Mouse (Mus musculus): ENCODE measurements around the gene Trappc1. TPM values are rescaled to one million over a fixed set of nuclear protein-coding genes. Genes with fewer than 3 reads are reported as not detected.

The Trappc1 gene
- total and polyA plus RNA-seq, 3 experiments = 85.4 to 124 (median 102) TPM

- dilution Hi-C loops (cut with MboI; ENCODE audit: extremely low pct_ligation_motif_present, extremely low pct_unique_long_range_greater_than_20kb, low sequenced_read_pairs) (no loop called here), in situ Hi-C loops (cut with MboI; ENCODE audit: low pct_ligation_motif_present, low pct_unique_long_range_greater_than_20kb, low sequenced_read_pairs) (loop anchor here (5.0 kb wide), 2 partner anchors 36 to 101 kb away; no protein-coding TSS in a partner anchor)
- Histone ChIP-seq H3K27ac (ENCODE audit: insufficient read depth, low read depth) (peak overlapping the region; percentile 49), H3K4me2 (ENCODE audit: insufficient read depth, low read depth, poor library complexity, severe bottlenecking) (peak overlapping the region; percentile 96), H3K36me3 (replicated peaks in 1 of 2; ENCODE audit: control insufficient read depth in 1 of 2, insufficient read depth in 1 of 2, low read length in 1 of 2) (peaks cover 5 to 39% of the 10 kb centered on the region in 2 experiments), H3K79me2 (replicated peaks; ENCODE audit: control insufficient read depth, extremely low read depth, insufficient read depth, poor library complexity, severe bottlenecking) (peaks cover 3% of the 10 kb centered on the region; the same call in 1 of the 2 replicates), H3K9me3 (replicated peaks; ENCODE audit: low read length) (no peaks in the 10 kb centered on the region), H3K27me3 (replicated peaks) (no peaks in the 10 kb centered on the region), H3K4me3 (replicated peaks in 1 of 3; ENCODE audit: low read depth in 2 of 3, low read length in 2 of 3, poor library complexity in 1 of 3) (peak overlapping the region; percentile 76 to 84 (median 78)), H3K9ac (ENCODE audit: insufficient read depth, low read depth) (peak overlapping the region; percentile 100), H3K4me1 (ENCODE audit: control insufficient read depth in 1 of 2, insufficient read depth in 2 of 2) (peaks cover 7 to 36% of the 10 kb centered on the region in 2 experiments)
- TF ChIP-seq HCFC1 (IDR thresholded peaks at IDR 0.05; ENCODE audit: low read depth, low read length) (no peak; the same call in 1 of the 2 replicates), USF1 (IDR thresholded peaks at IDR 0.05; ENCODE audit: low read depth, low read length) (no peak), ZC3H11A (IDR thresholded peaks at IDR 0.05; ENCODE audit: low read depth, low read length) (no peak), MYC (IDR thresholded peaks at IDR 0.05; ENCODE audit: low read depth, low read length) (no peak), CHD2 (IDR thresholded peaks at IDR 0.05; ENCODE audit: low read length) (peak; percentile 94), UBTF (IDR thresholded peaks at IDR 0.05; ENCODE audit: low read depth, low read length) (no peak; the same call in 1 of the 2 replicates), POLR2A (IDR thresholded peaks at IDR 0.05; ENCODE audit: low read depth, low read length) (peak; percentile 26; the same call in 1 of the 2 replicates), NRF1 (IDR thresholded peaks at IDR 0.05; ENCODE audit: low read depth, low read length) (peak; percentile 58; the same call in 1 of the 2 replicates), ELF1 (IDR thresholded peaks at IDR 0.05; ENCODE audit: low read depth, low read length) (peak; percentile 25; the same call in 1 of the 2 replicates), ZMIZ1 (IDR thresholded peaks at IDR 0.05; ENCODE audit: low read depth, low read length) (no peak), MAZ (IDR thresholded peaks at IDR 0.05; ENCODE audit: low read depth, low read length) (no peak), SMC3 (IDR thresholded peaks at IDR 0.05; ENCODE audit: low read depth, low read length) (no peak), JUN (IDR thresholded peaks at IDR 0.05; ENCODE audit: insufficient read depth, low read depth, low read length) (no peak), E2F4 (IDR thresholded peaks at IDR 0.05; ENCODE audit: insufficient replicate concordance, low read depth, low read length) (no peak), BHLHE40 (IDR thresholded peaks at IDR 0.05; ENCODE audit: low read depth, low read length) (no peak), ZNF384 (IDR thresholded peaks at IDR 0.05; ENCODE audit: low read depth, low read length) (peak; percentile 79), USF2 (conservative IDR thresholded peaks at IDR 0.05; ENCODE audit: low read depth, low read length) (no peak), ZKSCAN1 (IDR thresholded peaks at IDR 0.05; ENCODE audit: borderline replicate concordance, low read depth, low read length) (no peak), IRF4 (IDR thresholded peaks at IDR 0.05; ENCODE audit: low read depth, low read length) (no peak), RCOR1 (conservative IDR thresholded peaks at IDR 0.05; ENCODE audit: low read depth, low read length) (no peak), SIN3A (IDR thresholded peaks at IDR 0.05; ENCODE audit: low read length) (peak; percentile 57; the same call in 1 of the 2 replicates), CHD1 (IDR thresholded peaks at IDR 0.05; ENCODE audit: low read depth, low read length) (no peak), EP300 (IDR thresholded peaks at IDR 0.05; ENCODE audit: low read length) (no peak), MXI1 (IDR thresholded peaks at IDR 0.05; ENCODE audit: low read depth, low read length) (no peak), ETS1 (conservative IDR thresholded peaks at IDR 0.05; ENCODE audit: low read depth, low read length) (no peak), NELFE (IDR thresholded peaks at IDR 0.05; ENCODE audit: low read depth, low read length) (no peak; the same call in 1 of the 2 replicates), MAFK (IDR thresholded peaks at IDR 0.05; ENCODE audit: insufficient replicate concordance, low read length) (no peak), PAX5 (IDR thresholded peaks at IDR 0.05; ENCODE audit: low read length) (no peak), TCF12 (IDR thresholded peaks at IDR 0.05; ENCODE audit: low read depth, low read length) (no peak; the same call in 1 of the 2 replicates), POLR2AphosphoS2 (IDR thresholded peaks at IDR 0.05; ENCODE audit: low read depth, low read length) (no peak), TBP (conservative IDR thresholded peaks at IDR 0.05; ENCODE audit: low read depth, low read length) (no peak), GABPA (IDR thresholded peaks at IDR 0.05; ENCODE audit: insufficient replicate concordance, low read depth, low read length) (no peak), KAT2A (IDR thresholded peaks at IDR 0.05; ENCODE audit: insufficient replicate concordance, low read length) (no peak), CTCF (conservative IDR thresholded peaks at IDR 0.05 in 1 of 2, IDR thresholded peaks at IDR 0.05 in 1 of 2; ENCODE audit: low read depth in 2 of 2, low read length in 2 of 2) (no peak), RAD21 (IDR thresholded peaks at IDR 0.05; ENCODE audit: low read depth, low read length) (no peak), MAX (IDR thresholded peaks at IDR 0.05; ENCODE audit: low read length) (no peak), JUND (conservative IDR thresholded peaks at IDR 0.05; ENCODE audit: low read depth, low read length) (no peak)
- DNase-seq (ENCODE audit: extremely low read depth) = peak; percentile 23
Measured at GRCm38 (mm10) chr11:69368356-69369214, 44.8 kb downstream of the Trappc1 start.

Measured in CH12.LX (cell line).